ENCODE assay signal across 17 mouse cellular contexts in genomic region chr10:67066421-67066820, GRCm38 (mm10). TPM values are rescaled to one million over a fixed set of nuclear protein-coding genes. Genes with fewer than 3 reads are reported as not detected.
DNase-seq lines count a peak whose midpoint lies in the region; ATAC-seq lines count a peak whose summit lies in the region.
"Had no signal": no experiment of that assay in that cellular context is flagged by ENCODE, and none has a peak within 500 bp of the region (broad histone marks: within the 10 kb centered on the region; RNA-seq: fewer than 3 reads in every experiment).

No protein-coding gene starts in this region.

- H3K4me3 ChIP-seq in hindbrain, embryonic 15.5 days: no peak overlapping the region
- H3K4me3 ChIP-seq: embryonic facial prominence, embryonic 15.5 days; limb, embryonic 15.5 days had no signal

- no peaks in the 10 kb centered on the region for H3K9me3 ChIP-seq in hindbrain, embryonic 15.5 days
- H3K9me3 ChIP-seq: embryonic facial prominence, embryonic 15.5 days; limb, embryonic 15.5 days had no signal

- H3K9ac ChIP-seq in hindbrain, embryonic 15.5 days: no peak overlapping the region
- H3K9ac ChIP-seq: embryonic facial prominence, embryonic 15.5 days; limb, embryonic 15.5 days had no signal

- peaks cover 24% of the 10 kb centered on the region for H3K4me1 ChIP-seq in hindbrain, embryonic 15.5 days (replicated peaks)

- DNase-seq in cerebellum, postnatal 14 days: peak; percentile 65 to 71
- DNase-seq in cerebellum, adult 8-10 months: no peak
- peak; percentile 71 for DNase-seq in left cerebral cortex, postnatal 4 days
- no peak for DNase-seq in left cerebral cortex, postnatal 36 days (ENCODE audit: low spot score in 2 of 2)
- peak; percentile 41 for DNase-seq in brain, adult 2 months (ENCODE audit: low read depth, low spot score)
- no peak for DNase-seq in embryo, embryonic 10.5 days (ENCODE audit: low spot score)
- DNase-seq in right cerebral cortex, adult 2 months (ENCODE audit: low spot score in 2 of 2): no peak
- DNase-seq: adrenal gland, adult 2 months; cerebellum, adult 11-12 months; heart, postnatal 14 days; kidney, adult 9 months; thymus, postnatal 25 days had no signal

- no peak overlapping the region for H3K4me2 ChIP-seq in hindbrain, embryonic 15.5 days
- H3K4me2 ChIP-seq: embryonic facial prominence, embryonic 15.5 days; limb, embryonic 15.5 days had no signal

- H3K27ac ChIP-seq in hindbrain, embryonic 15.5 days (replicated peaks): 0 out of 2 replicates have a peak overlapping the region, but pooled peaks have one; percentile 14
- H3K27ac ChIP-seq: embryonic facial prominence, embryonic 15.5 days; limb, embryonic 15.5 days; macrophage had no signal

- 46% methylated on average over 3 of the region's 3 CpGs for WGBS in hindbrain, embryonic 15.5 days

- intact Hi-C loops in left cerebral cortex, postnatal 4 days (cut with DNase I): no loop called here
- intact Hi-C loops in left cerebral cortex, postnatal 36 days (cut with DNase I): no loop called here

- no peaks in the 10 kb centered on the region for H3K27me3 ChIP-seq in hindbrain, embryonic 15.5 days
- H3K27me3 ChIP-seq: embryonic facial prominence, embryonic 15.5 days; limb, embryonic 15.5 days; Patski had no signal

- ATAC-seq in hindbrain, embryonic 15.5 days (ENCODE audit: low FRiP score, low read depth): no peak
- ATAC-seq: Patski had no signal

- H3K36me3 ChIP-seq in hindbrain, embryonic 15.5 days: no peaks in the 10 kb centered on the region
- H3K36me3 ChIP-seq: embryonic facial prominence, embryonic 15.5 days; limb, embryonic 15.5 days had no signal

RNA-seq across cellular contexts. Expression of gene Jmjd1c, which starts 29.5 kb away (rescaled TPM):
- total RNA-seq in left cerebral cortex, postnatal 4 days (2021): 100 to 1,000 TPM; 135 to 143 TPM
- 10 to 100 TPM; 71.2 to 96.3 TPM for total RNA-seq in left cerebral cortex, postnatal 36 days (2021)
- 51.0 and 53.9 TPM in 2 replicates for polyA plus RNA-seq in hindbrain, embryonic 15.5 days (2015; fragmentation: Nextera tagmentation; extraction: Ambion mirVana)

RNA-seq across cellular contexts. Expression of gene Reep3, which starts 30.3 kb away (rescaled TPM):
- total RNA-seq in left cerebral cortex, postnatal 4 days (2021): 10 to 100 TPM; 24.4 to 27.9 TPM
- total RNA-seq in left cerebral cortex, postnatal 36 days (2021): 10 to 100 TPM; 18.4 to 19.7 TPM
- 32.8 and 36.2 TPM in 2 replicates for polyA plus RNA-seq in hindbrain, embryonic 15.5 days (2015; fragmentation: Nextera tagmentation; extraction: Ambion mirVana)

Comparison
In these comparisons a context has a peak if more than half of its experiments do, and no peak if none do; other contexts are left out.
1. DNase-seq: peak in cerebellum, postnatal 14 days (2 of 2), left cerebral cortex, postnatal 4 days (single experiment) and brain, adult 2 months (single experiment); none in cerebellum, adult 8-10 months (single experiment), left cerebral cortex, postnatal 36 days (0 of 2), embryo, embryonic 10.5 days (single experiment) and right cerebral cortex, adult 2 months (0 of 2).